Mouse (Mus musculus) hindbrain, embryonic 12.5 days (tissue): ENCODE results near the gene Cbx2. TPM values are rescaled to one million over a fixed set of nuclear protein-coding genes. Genes with fewer than 3 reads are reported as not detected.

Experiments
- ATAC-seq: fragments of 200-750 bp; cut with Nextera tagmentation; 2 replicates; pipeline ENCODE4 v1.8.0; 2017; ENCODE audit warnings: moderate TSS enrichment; ENCODE audit not compliant: low FRiP score
- H3K27ac ChIP-seq: fragments of 300-500 bp; sonication (generic); 2 replicates; pipeline ENCODE4 v1.5.1; 2016; ENCODE audit warnings: mild to moderate bottlenecking
- H3K27me3 ChIP-seq: fragments of 300-500 bp; sonication (generic); 2 replicates; pipeline ENCODE4 v1.6.1; 2016; ENCODE audit warnings: mild to moderate bottlenecking
- H3K36me3 ChIP-seq: fragments of 300-500 bp; sonication (generic); 2 replicates; pipeline ENCODE4 v1.6.1; 2016; ENCODE audit warnings: mild to moderate bottlenecking
- H3K4me1 ChIP-seq: fragments of 300-500 bp; sonication (generic); 2 replicates; pipeline ENCODE4 v1.6.1; 2016
- H3K4me2 ChIP-seq: fragments of 300-500 bp; sonication (generic); replicated peaks from 2 replicates; pipeline ENCODE4 v1.6.1; 2016; ENCODE audit warnings: mild to moderate bottlenecking
- H3K4me3 ChIP-seq: fragments of 300-500 bp; sonication (generic); 2 replicates; pipeline ENCODE4 v1.5.1; 2016; ENCODE audit warnings: mild to moderate bottlenecking
- H3K9ac ChIP-seq: fragments of 300-500 bp; sonication (generic); 2 replicates; pipeline ENCODE4 v1.6.1; 2016; ENCODE audit warnings: mild to moderate bottlenecking, moderate library complexity
- H3K9me3 ChIP-seq: fragments of 300-500 bp; sonication (generic); replicated peaks from 2 replicates; pipeline ENCODE4 v1.6.1; 2016; ENCODE audit warnings: mild to moderate bottlenecking
- WGBS: fragments of 180-500 bp; shearing (Covaris S2); methylation state at CpG from one replicate; pipeline ENCODE4 v1.1.7; 2016; 5-methylcytosine and 5-hydroxymethylcytosine counted together
- polyA plus RNA-seq: library from polyadenylated mRNA; unstranded; fragments of >200 nt; fragmentation: Nextera tagmentation; extraction: Ambion mirVana; gene quantifications from 2 replicates; pipeline ENCODE4 v1.2.1, GENCODE M21; 2016

Gene Cbx2
- polyA plus RNA-seq, 1 experiment from 2014 or later: 62.5 TPM

GRCm38 (mm10) chr11:119075805-119076204 lies 53.0 kb downstream of the Cbx2 start:
- no peak for ATAC-seq
- peaks cover 1% of the 10 kb centered on the region for H3K36me3 ChIP-seq
- H3K4me3 ChIP-seq: no peak overlapping the region
- WGBS: 94% methylated on average over 5 of the region's 5 CpGs
- no peaks in the 10 kb centered on the region for H3K9me3 ChIP-seq
- H3K9ac ChIP-seq: no peak overlapping the region
- peaks cover 27% of the 10 kb centered on the region for H3K4me1 ChIP-seq
- no peak overlapping the region for H3K4me2 ChIP-seq
- H3K27me3 ChIP-seq: peaks cover 40% of the 10 kb centered on the region
- H3K27ac ChIP-seq: no peak overlapping the region

DNA sequence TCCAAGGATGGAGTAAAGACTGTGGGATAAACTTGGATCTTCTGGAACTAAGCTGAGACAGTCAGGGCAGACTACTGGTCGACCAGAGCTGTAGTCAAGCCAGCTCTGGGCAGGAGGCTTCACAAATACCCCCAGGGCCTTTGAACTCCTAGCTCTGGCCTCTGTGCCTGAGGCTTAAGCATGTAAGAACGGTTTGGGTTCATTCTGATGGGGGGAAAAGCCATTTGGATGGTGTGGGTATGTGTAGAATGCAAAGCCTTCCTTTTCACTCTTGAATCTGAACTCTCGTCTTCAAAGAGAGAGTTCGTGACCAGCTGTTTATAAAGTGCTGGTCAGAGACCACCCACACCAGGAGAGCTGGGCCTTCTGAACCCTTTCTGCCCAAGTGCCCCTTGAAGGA lies 55.0 kb downstream of the Cbx2 start:
- peaks cover 47% of the 10 kb centered on the region for H3K4me1 ChIP-seq
- H3K9ac ChIP-seq: no peak overlapping the region
- peaks cover 15% of the 10 kb centered on the region for H3K36me3 ChIP-seq
- H3K4me2 ChIP-seq: no peak overlapping the region
- no peak for ATAC-seq
- H3K9me3 ChIP-seq: no peaks in the 10 kb centered on the region
- H3K4me3 ChIP-seq: no peak overlapping the region
- H3K27ac ChIP-seq: no peak overlapping the region
- 78% methylated on average over 4 of the region's 4 CpGs for WGBS
- H3K27me3 ChIP-seq: peaks cover 51% of the 10 kb centered on the region

- ATAC-seq: peak; percentile 81
- Histone ChIP-seq H3K4me3 (peak overlapping the region; percentile 7; the same call in 1 of the 2 replicates), H3K4me2 (peak overlapping the region; percentile 44), H3K4me1 (peaks cover 58% of the 10 kb centered on the region), H3K9ac (peak overlapping the region; percentile 57; the same call in 1 of the 2 replicates), H3K27ac (peak overlapping the region; percentile 68), H3K27me3 (peaks cover 58% of the 10 kb centered on the region), H3K9me3 (no peaks in the 10 kb centered on the region), H3K36me3 (peaks cover 15% of the 10 kb centered on the region)
- WGBS: 3% methylated on average over 20 of the region's 27 CpGs
These were observed 56.1 kb downstream of the Cbx2 start for GRCm38 (mm10) chr11:119078691-119079444.

GRCm38 (mm10) chr11:119079445-119079837 lies 56.7 kb downstream of the Cbx2 start:
- Histone ChIP-seq H3K9me3 (no peaks in the 10 kb centered on the region), H3K27ac (peak overlapping the region; percentile 68), H3K4me1 (peaks cover 64% of the 10 kb centered on the region), H3K36me3 (peaks cover 15% of the 10 kb centered on the region), H3K27me3 (peaks cover 54% of the 10 kb centered on the region), H3K4me3 (peak overlapping the region; percentile 7; the same call in 1 of the 2 replicates), H3K9ac (peak overlapping the region; percentile 57; the same call in 1 of the 2 replicates), H3K4me2 (peak overlapping the region; percentile 44)
- 26% methylated on average over 7 of the region's 7 CpGs for WGBS
- peak; percentile 3; the same call in 1 of the 2 replicates for ATAC-seq

- 22% methylated on average over 33 of the region's 33 CpGs for WGBS
- H3K4me2 ChIP-seq: peak overlapping the region; percentile 27
- peaks cover 15% of the 10 kb centered on the region for H3K36me3 ChIP-seq
- peaks cover 68% of the 10 kb centered on the region for H3K4me1 ChIP-seq
- 0 out of 2 replicates have a peak overlapping the region, but pooled peaks have one; percentile 15 for H3K9ac ChIP-seq
- H3K27me3 ChIP-seq: peaks cover 52% of the 10 kb centered on the region
- no peaks in the 10 kb centered on the region for H3K9me3 ChIP-seq
- H3K4me3 ChIP-seq: peak overlapping the region; percentile 21
- ATAC-seq: no peak
- no peak overlapping the region for H3K27ac ChIP-seq
These were observed 57.8 kb downstream of the Cbx2 start for GRCm38 (mm10) chr11:119080461-119081147.

Other genes with a start within 250 kb of the Cbx2 start
- 26.5 and 33.6 TPM in 2 replicates for gene Rbfox3, start 111.4 kb upstream of the Cbx2 start, polyA plus RNA-seq
- not detected in 2 replicates for gene Enpp7, start 34.8 kb upstream of the Cbx2 start, polyA plus RNA-seq
- gene Cbx8, start 18.0 kb downstream of the Cbx2 start, polyA plus RNA-seq: 9.9 and 11.6 TPM in 2 replicates
- gene Cbx4, start 63.3 kb downstream of the Cbx2 start, polyA plus RNA-seq: 13.2 and 15.0 TPM in 2 replicates
- 34.7 and 36.7 TPM in 2 replicates for gene Tbc1d16, start 205.5 kb downstream of the Cbx2 start, polyA plus RNA-seq
- 19.1 and 20.5 TPM in 2 replicates for gene Ccdc40, start 205.6 kb downstream of the Cbx2 start, polyA plus RNA-seq
- gene Gaa, start 244.9 kb downstream of the Cbx2 start, polyA plus RNA-seq: 49.3 and 52.4 TPM in 2 replicates